Mouse (Mus musculus) C2C12 (cell line): ENCODE data around the gene Mtmr4.

Experiments
- CEBPB ChIP-seq: IDR thresholded peaks from one replicate; pipeline ENCODE4 v1.6.1; 2011; ENCODE audit warnings: low read depth, mild to moderate bottlenecking, control low read depth, moderate library complexity
- CTCF ChIP-seq: IDR thresholded peaks from one replicate; pipeline ENCODE4 v1.5.1; 2011; ENCODE audit not compliant: control insufficient read depth, insufficient read depth, insufficient read length
- FOSL1 ChIP-seq: IDR thresholded peaks from one replicate; pipeline ENCODE4 v1.8.0; 2011; ENCODE audit warnings: mild to moderate bottlenecking, low read length; ENCODE audit not compliant: poor library complexity, insufficient read depth, severe bottlenecking
- MAX ChIP-seq: IDR thresholded peaks from one replicate; pipeline ENCODE4 v1.6.1; 2011; ENCODE audit warnings: mild to moderate bottlenecking, control low read depth
- MYOD1 ChIP-seq: IDR thresholded peaks from one replicate; pipeline ENCODE4 v1.6.1; 2011; ENCODE audit warnings: low read depth; ENCODE audit not compliant: control insufficient read depth, insufficient read length
- MYOG ChIP-seq: IDR thresholded peaks from one replicate; pipeline ENCODE4 v1.6.1; 2011; ENCODE audit not compliant: control insufficient read depth, insufficient read length; ENCODE audit errors: extremely low read depth
- USF1 ChIP-seq: IDR thresholded peaks from one replicate; pipeline ENCODE4 v1.6.1; 2011; ENCODE audit warnings: low read depth, mild to moderate bottlenecking, control low read depth, moderate library complexity

DNA sequence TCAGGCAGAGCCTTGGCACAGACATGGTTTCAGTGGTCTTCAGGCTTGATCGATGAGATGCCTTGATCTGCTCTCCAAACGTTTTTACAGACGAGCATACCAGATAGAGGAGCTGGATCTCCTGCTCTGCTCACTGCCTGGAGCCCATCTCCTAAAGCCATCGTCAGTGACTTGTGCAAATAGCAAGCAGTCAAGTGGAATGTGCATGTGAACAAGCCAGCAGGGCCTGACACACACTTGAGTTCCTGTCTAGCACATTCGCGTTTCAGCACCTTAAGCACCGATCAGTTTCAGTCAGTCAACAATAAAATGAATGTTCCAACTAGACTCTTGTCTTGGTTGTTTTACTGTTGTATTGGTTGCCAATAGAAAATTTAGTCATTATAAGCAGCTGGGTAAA is 67.3 kb downstream of the Mtmr4 start:
- TF ChIP-seq MAX, result no peak
- no peak for TF ChIP-seq CTCF
- no peak for TF ChIP-seq USF1
- TF ChIP-seq MYOG, result no peak
- no peak for TF ChIP-seq CEBPB
- TF ChIP-seq MYOD1, result no peak
- TF ChIP-seq FOSL1, result no peak
